Mouse (Mus musculus) forebrain, postnatal 0 days (tissue): ENCODE measurements around the gene Uggt1. TPM values are rescaled to one million over a fixed set of nuclear protein-coding genes. Genes with fewer than 3 reads are reported as not detected.

Source experiments
- ATAC-seq: fragments of 200-750 bp; cut with Nextera tagmentation; 2 replicates; pipeline ENCODE4 v1.8.0; 2017; ENCODE audit warnings: mild to moderate bottlenecking, moderate library complexity
- DNase-seq: peaks from one replicate; pipeline ENCODE4 v3.0.0-alpha.2; 2015
- H3K27ac ChIP-seq: fragments of 300-500 bp; sonication (generic); 2 replicates; pipeline ENCODE4 v1.5.1; 2014; ENCODE audit warnings: low read depth, mild to moderate bottlenecking, antibody characterized with exemption, low read length, moderate library complexity, mixed read lengths
- H3K27me3 ChIP-seq: fragments of 300-500 bp; sonication (generic); 2 replicates; pipeline ENCODE4 v1.6.1; 2014; ENCODE audit warnings: mild to moderate bottlenecking, low read length, mixed read lengths; ENCODE audit not compliant: insufficient read depth
- H3K36me3 ChIP-seq: fragments of 300-500 bp; sonication (generic); 2 replicates; pipeline ENCODE4 v1.6.1; 2014; ENCODE audit warnings: mild to moderate bottlenecking, moderate library complexity; ENCODE audit not compliant: insufficient read depth
- H3K4me1 ChIP-seq: fragments of 300-500 bp; sonication (generic); 2 replicates; pipeline ENCODE4 v1.6.1; 2014; ENCODE audit warnings: antibody characterized with exemption; ENCODE audit not compliant: insufficient read depth
- H3K4me2 ChIP-seq: fragments of 300-500 bp; sonication (generic); 2 replicates; pipeline ENCODE4 v1.6.1; 2014; ENCODE audit warnings: low read depth, mild to moderate bottlenecking, moderate library complexity
- H3K4me3 ChIP-seq: fragments of 300-500 bp; sonication (generic); 2 replicates; pipeline ENCODE4 v1.5.1; 2014; ENCODE audit warnings: low read depth, low read length, mixed read lengths
- H3K9ac ChIP-seq: fragments of 300-500 bp; sonication (generic); 2 replicates; pipeline ENCODE4 v1.6.1; 2014; ENCODE audit warnings: mild to moderate bottlenecking
- H3K9me3 ChIP-seq: fragments of 300-500 bp; sonication (generic); 2 replicates; pipeline ENCODE4 v1.6.1; 2016; ENCODE audit warnings: low read length
- CTCF ChIP-seq: sonication (generic); IDR thresholded peaks from 2 replicates; pipeline ENCODE4 v1.5.1; 2016; ENCODE audit warnings: antibody characterized with exemption, control low read depth, low read depth
- WGBS: fragments of 180-500 bp; shearing (Covaris S2); extraction: QIAGEN DNeasy Blood & Tissue Kit; methylation state at CpG from one replicate; pipeline ENCODE4 v1.1.7; 2014; 5-methylcytosine and 5-hydroxymethylcytosine counted together
- polyA plus RNA-seq: library from polyadenylated mRNA; unstranded; fragments of >200 nt; fragmentation: Nextera tagmentation; extraction: Ambion mirVana; gene quantifications from 2 replicates; pipeline ENCODE4 v1.2.1, GENCODE M21; 2015
- total RNA-seq: library from RNA; depleted of rRNA; stranded (reverse); fragments of >200 nt; gene quantifications from 2 replicates; pipeline ENCODE4 v1.2.3, GENCODE M21; 2014

The Uggt1 gene
- total and polyA plus RNA-seq, 2 experiments from 2014 or later: 24.5 to 54.1 TPM

DNA sequence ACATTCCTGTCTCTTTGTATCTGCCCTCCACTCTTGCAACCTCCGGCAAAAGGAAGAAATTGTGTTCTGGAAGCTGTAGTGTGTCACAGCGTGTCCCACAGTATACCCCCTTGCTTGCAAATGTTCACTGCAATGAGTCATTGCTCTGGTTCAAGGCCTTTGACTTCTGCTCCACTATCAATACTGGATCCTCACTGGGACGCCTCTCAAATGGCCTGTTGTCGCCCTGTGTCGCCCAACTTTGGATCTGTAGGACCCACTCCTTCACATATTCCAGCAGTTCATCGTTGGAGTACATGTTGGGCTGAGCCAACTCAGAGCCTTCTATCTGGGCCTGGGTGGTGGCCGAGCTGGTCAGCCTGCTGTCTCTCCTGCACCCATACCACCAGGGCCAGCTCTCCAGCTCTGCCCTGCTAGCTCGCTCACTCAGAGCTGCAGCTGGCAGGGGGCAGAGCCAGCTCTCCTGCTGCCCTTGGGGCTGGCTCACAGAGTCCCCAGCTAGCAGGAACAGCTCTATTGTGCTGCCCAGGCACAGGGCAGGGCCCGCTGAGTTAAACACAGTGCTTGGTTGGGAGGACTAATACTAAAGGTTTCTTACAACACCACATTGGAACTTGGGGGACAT lies 126.3 kb downstream of the Uggt1 start:
- DNase-seq: no peak
- Histone ChIP-seq H3K4me1 (no peaks in the 10 kb centered on the region), H3K4me3 (no peak overlapping the region), H3K4me2 (no peak overlapping the region), H3K9ac (no peak overlapping the region), H3K9me3 (no peaks in the 10 kb centered on the region), H3K27me3 (no peaks in the 10 kb centered on the region), H3K27ac (no peak overlapping the region), H3K36me3 (no peaks in the 10 kb centered on the region)
- no peak for TF ChIP-seq CTCF
- ATAC-seq: no peak
- 72% methylated on average over 9 of the region's 9 CpGs for WGBS

DNA sequence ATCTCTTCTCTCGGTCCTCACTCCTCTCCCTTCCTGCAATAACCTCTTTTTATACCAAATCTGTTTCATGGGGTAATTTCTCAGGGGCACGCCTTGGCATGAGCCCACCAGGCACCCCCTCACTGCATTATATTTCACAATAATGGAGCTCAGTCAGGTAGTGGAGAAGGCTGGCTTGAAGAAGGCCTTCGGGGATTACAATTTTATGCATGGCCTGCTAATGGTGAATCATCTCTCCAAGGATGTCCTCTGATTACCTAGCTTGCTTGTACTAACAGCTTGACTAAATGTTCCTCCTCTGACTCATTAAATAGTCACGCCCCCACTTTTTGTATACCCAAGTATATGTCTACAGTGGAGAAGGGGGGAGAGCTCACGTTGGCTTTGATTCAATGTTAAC lies 128.0 kb downstream of the Uggt1 start:
- H3K9ac ChIP-seq: no peak overlapping the region
- DNase-seq (no peak), ATAC-seq (no peak)
- H3K4me1 ChIP-seq: no peaks in the 10 kb centered on the region
- H3K4me2 ChIP-seq: no peak overlapping the region
- H3K4me3 ChIP-seq: no peak overlapping the region
- no peaks in the 10 kb centered on the region for H3K27me3 ChIP-seq
- WGBS: 81% methylated on average over 5 of the region's 5 CpGs
- TF ChIP-seq CTCF: no peak
- H3K9me3 ChIP-seq: no peaks in the 10 kb centered on the region
- H3K36me3 ChIP-seq: no peaks in the 10 kb centered on the region
- no peak overlapping the region for H3K27ac ChIP-seq

DNA sequence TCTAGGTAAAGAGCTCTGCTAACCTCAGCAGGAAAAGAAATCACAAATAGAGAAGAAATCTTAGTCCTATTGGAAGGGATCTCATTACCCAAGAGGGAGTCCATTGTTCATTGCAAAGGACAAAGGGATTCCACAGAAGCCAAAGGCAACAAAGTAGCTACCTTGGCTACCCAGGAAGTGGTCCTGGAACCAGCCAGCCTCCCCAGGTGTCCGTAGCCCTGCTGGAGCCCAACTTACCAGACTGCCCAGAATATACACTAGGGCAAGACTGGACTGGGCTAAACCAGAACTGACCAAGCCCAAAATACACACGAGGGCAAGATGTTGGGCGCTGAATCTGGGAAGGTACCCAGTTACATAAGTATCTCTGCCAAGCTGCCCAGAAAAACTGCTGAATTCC lies 129.7 kb downstream of the Uggt1 start:
- Histone ChIP-seq H3K4me3 (no peak overlapping the region), H3K27me3 (no peaks in the 10 kb centered on the region), H3K9ac (no peak overlapping the region), H3K9me3 (no peaks in the 10 kb centered on the region), H3K4me2 (no peak overlapping the region), H3K36me3 (no peaks in the 10 kb centered on the region), H3K4me1 (no peaks in the 10 kb centered on the region), H3K27ac (no peak overlapping the region)
- DNase-seq (no peak), ATAC-seq (no peak)
- WGBS: 73% methylated on average over 3 of the region's 3 CpGs
- TF ChIP-seq CTCF: no peak

- ATAC-seq: no peak
- WGBS: 86% methylated on average over 8 of the region's 8 CpGs
These were observed 130.8 kb downstream of the Uggt1 start for GRCm38 (mm10) chr1:36113670-36114069.

DNA sequence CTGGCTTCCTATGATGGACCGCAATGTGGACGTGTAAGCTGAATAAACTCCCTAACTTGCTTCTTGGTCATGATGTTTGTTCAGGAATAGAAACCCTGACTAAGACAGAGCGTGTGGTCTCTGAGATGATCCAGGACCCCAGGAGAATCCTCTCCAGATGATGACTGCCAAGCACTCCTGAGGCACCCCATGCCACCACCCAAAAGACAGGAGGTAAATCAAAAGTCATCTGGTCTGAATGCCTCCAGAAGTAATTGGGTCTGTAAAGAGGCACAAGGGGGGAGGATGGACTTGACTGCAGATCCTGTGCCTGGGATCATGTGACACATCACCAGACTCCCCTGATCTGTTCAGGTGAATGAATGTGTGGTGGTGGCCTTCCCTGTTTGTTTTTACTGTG lies 131.9 kb downstream of the Uggt1 start:
- no peak overlapping the region for H3K27ac ChIP-seq

More at GRCm38 (mm10) chr1:36113670-36114069, 130.8 kb downstream of the Uggt1 start:
- Histone ChIP-seq H3K4me2 (no peak overlapping the region), H3K9ac (no peak overlapping the region), H3K4me1 (no peaks in the 10 kb centered on the region), H3K27me3 (no peaks in the 10 kb centered on the region), H3K4me3 (no peak overlapping the region), H3K36me3 (no peaks in the 10 kb centered on the region), H3K27ac (no peak overlapping the region), H3K9me3 (no peaks in the 10 kb centered on the region)
- no peak for TF ChIP-seq CTCF
- DNase-seq: no peak

DNA sequence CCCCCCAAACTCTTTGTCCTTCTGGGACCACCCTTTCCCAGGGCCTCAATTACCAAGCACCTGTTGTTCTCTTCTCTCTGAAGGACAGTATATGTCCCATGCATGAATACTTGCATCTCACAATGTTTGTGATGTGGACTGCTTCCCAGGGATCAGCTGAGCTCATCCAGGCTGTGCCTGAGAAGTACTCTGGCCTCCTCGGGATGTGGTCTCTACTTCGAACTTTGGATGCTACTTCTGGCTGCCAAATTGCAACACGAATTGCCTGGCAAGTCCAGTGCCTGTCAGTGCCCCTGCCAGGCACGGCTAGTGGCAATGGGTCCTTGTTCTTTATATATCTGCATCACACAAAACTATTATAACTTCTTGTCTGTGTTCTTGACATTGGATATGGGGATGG lies 134.5 kb downstream of the Uggt1 start:
- Histone ChIP-seq H3K27me3 (no peaks in the 10 kb centered on the region), H3K9me3 (no peaks in the 10 kb centered on the region), H3K27ac (no peak overlapping the region), H3K36me3 (peaks cover 15% of the 10 kb centered on the region), H3K4me2 (no peak overlapping the region), H3K9ac (no peak overlapping the region), H3K4me3 (no peak overlapping the region), H3K4me1 (no peaks in the 10 kb centered on the region)
- 81% methylated on average over 4 of the region's 4 CpGs for WGBS
- no peak for TF ChIP-seq CTCF
- ATAC-seq (no peak), DNase-seq (no peak)

More for the DNA sequence above, 131.9 kb downstream of the Uggt1 start:
- no peak overlapping the region for H3K4me3 ChIP-seq
- no peaks in the 10 kb centered on the region for H3K36me3 ChIP-seq
- DNase-seq: no peak
- TF ChIP-seq CTCF: no peak
- 93% methylated on average over 3 of the region's 3 CpGs for WGBS
- ATAC-seq: no peak
- no peak overlapping the region for H3K9ac ChIP-seq
- no peaks in the 10 kb centered on the region for H3K4me1 ChIP-seq
- no peak overlapping the region for H3K4me2 ChIP-seq
- no peaks in the 10 kb centered on the region for H3K9me3 ChIP-seq
- no peaks in the 10 kb centered on the region for H3K27me3 ChIP-seq

DNA sequence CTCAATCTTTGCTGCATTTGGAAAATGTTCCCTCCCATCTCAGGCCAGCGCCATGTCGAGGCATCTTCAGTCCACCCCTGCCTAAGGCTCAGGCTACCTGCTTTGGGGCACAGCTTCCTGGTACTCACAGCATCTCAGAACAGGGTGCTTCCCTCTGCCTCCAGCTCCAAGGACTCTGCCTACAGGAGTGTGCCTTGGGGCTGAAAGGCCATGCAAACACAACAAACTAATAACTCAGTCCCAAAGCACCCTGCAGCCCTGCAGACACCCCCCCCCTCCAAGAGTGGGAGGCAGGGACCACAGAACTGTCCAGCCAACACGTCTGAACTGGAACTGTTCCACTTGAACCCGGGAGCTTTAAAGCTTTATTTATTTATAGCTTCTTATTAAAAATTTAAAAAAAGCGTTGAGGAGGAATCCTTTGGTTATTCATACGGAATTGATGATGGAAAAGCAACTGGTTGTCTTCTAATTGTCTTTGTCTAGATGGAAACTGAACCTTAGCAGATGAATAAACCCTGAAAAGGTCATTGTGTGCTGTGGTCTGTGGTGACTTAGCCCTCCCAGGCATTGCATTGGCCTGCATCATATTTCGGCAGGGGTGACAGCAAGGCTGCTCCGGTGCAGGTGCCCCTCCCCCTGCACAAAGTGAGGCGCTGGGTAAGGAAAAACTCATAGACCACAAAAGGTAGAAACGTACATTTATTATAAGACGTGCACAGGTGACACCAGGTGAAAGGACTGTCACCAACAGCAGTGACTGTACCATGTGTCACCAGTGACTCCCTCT lies 138.4 kb downstream of the Uggt1 start:
- TF ChIP-seq CTCF: no peak

More for the DNA sequence above, 138.4 kb downstream of the Uggt1 start:
- DNase-seq (no peak), ATAC-seq (no peak)
- Histone ChIP-seq H3K27me3 (no peaks in the 10 kb centered on the region), H3K9me3 (no peaks in the 10 kb centered on the region), H3K4me1 (no peaks in the 10 kb centered on the region), H3K9ac (no peak overlapping the region), H3K4me3 (no peak overlapping the region), H3K4me2 (no peak overlapping the region), H3K27ac (no peak overlapping the region), H3K36me3 (peaks cover 35% of the 10 kb centered on the region)
- WGBS: 94% methylated on average over 11 of the region's 11 CpGs
